Mouse (Mus musculus): ENCODE data around the gene Ppt2.

Ppt2 gene

DNA sequence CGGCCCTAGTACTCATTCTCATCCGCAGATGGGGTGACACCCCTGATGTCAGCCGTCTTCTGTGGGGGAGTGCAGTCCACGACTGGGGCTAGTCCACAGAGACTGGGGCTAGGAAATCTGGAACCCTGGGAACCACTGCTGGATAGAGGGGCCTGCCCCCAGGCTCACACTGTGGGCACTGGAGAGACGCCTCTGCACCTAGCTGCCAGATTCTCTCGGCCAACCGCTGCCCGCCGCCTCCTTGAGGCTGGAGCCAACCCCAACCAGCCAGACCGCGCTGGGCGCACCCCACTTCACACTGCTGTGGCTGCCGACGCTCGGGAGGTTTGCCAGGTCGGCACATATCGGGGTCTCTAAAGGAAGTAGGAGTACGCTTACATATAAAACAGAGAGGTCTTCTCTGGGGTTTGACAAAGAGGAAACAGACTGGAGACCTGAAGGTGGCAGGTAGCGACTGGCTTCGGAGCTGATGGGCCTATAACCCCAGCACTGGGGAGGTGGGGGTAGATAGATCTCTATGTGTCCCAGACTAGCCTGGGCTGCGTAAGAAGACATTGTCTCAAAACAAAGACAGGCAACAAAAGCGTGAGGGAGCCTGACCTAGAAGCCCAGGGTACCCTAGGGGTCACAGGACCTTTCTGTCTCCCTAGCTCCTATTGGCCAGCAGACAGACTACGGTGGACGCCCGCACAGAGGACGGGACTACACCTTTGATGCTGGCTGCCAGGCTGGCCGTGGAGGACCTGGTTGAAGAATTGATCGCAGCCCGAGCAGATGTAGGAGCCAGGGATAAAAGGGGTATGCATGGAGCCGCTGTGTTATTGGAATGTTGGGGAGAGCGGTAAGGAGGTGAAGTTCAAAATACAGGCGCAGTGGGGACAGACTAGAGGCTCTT, 42.2 kb downstream of the Ppt2 start:
- DNase-seq: no peak

DNA sequence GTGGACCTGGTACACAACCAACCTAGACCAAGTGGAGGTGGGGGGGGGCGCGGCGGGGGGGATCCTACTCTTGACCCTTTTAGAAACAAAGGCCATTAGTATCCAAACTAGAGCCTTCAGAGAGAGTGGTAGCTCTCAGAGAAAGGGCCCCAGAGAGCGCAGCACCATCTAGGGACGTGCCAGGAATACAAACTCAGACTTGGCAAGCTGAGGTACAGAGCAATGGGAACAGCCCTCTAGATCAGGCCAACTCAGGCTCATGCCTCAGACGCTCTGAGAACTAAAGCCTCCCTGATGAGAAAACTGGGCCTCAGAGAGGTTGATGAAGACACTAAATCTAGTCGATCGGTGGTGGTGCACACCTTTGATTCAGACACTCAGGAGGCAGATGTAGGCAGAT, 43.2 kb downstream of the Ppt2 start:
- no peak for DNase-seq

DNA sequence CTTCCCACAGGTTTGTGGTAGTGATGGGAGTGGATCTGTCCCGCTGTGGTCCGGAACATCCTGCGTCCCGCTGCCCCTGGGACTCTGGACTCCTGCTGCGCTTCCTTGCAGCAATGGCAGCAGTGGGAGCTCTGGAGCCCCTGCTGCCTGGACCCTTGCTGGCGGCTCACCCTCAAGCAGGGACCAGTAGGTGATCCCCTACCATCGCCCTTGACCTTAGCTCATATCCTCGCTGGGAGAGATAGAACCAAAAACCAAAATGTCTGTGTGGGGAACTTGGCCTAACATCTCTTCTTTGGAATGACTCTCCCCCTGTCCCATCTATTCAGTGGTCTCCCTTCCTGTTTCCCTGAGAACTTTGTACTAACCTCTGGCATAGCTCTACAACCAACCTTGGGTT, 44.5 kb downstream of the Ppt2 start:
- DNase-seq: no peak

DNA sequence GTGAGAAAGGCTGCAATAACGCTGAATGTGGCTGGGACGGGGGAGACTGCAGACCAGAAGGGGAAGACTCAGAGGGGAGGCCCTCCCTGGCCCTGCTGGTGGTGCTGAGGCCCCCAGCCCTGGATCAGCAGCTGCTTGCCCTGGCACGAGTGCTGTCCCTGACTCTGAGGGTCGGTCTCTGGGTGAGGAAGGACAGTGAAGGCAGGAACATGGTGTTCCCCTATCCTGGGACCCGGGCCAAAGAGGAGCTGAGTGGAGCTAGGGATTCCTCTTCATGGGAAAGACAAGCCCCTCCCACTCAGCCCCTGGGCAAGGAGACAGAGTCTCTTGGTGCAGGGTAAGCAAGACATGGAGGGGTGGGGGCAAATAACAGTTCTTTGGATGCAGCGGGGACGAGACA, 44.9 kb downstream of the Ppt2 start:
- no peak for DNase-seq

DNA sequence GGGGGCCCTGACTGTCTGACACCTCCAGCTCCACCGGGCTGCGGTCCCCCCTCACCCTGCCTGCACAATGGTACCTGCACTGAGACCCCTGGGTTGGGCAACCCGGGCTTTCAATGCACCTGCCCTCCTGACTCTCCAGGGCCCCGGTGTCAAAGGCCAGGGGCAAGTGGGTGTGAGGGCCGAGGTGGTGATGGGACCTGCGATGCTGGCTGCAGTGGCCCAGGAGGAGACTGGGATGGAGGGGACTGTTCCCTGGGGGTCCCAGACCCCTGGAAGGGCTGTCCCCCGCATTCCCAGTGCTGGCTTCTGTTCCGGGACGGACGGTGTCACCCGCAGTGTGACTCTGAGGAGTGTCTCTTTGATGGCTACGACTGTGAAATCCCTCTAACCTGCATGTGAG, 45.8 kb downstream of the Ppt2 start:
- no peak for DNase-seq

DNA sequence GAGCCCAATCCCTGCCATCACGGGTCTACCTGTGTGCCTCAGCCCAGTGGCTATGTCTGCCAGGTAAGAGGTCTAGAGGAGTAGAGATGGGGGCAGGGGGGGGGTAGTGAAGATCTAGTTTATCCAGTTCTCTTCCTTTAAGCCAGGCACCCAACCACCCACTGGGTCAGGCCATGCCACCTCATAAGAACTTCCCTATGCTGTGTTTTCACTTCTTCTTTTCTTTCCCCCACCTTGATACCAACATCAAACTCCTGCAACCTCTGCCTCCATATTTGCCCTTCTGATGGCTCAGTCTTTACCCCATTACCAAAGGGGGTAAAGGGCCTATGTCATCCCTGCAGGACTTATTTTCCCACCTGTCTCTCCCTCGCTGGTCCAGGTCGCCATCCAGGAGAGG, 50.2 kb downstream of the Ppt2 start:
- no peak for DNase-seq

DNA sequence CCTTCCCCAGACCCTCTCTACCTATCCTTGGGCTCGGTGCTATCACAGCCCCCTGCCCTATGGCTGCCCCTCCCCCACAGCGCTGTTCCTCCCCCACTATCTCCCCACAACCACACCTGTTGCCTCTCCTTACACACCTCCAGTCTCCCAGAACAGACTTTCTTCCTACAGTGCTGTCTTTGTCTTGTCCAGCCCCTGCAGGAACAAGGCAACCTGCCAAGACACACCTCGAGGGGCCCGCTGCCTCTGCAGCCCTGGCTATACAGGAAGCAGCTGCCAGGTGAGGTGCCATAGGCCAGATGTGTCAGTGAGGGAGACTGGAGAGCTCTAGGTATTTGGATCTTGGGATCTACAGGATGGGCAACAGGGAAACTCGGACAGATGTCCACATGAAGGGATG, 51.7 kb downstream of the Ppt2 start:
- no peak for DNase-seq

DNA sequence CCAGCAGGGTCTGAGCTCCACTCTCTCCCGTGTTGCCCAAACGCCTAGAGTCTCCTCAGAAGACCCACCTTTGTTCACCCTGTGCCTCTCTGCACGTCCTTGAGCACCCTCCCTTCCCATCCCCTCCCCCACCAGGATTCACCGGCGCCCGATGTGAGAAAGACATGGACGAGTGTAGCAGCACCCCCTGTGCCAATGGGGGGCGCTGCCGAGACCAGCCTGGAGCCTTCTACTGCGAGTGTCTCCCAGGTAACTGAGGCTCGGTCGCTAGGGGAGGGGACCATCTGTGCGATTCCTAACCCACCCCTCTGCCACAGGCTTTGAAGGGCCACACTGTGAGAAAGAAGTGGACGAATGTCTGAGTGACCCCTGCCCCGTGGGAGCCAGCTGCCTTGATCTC, 55.9 kb downstream of the Ppt2 start:
- no peak for DNase-seq

DNA sequence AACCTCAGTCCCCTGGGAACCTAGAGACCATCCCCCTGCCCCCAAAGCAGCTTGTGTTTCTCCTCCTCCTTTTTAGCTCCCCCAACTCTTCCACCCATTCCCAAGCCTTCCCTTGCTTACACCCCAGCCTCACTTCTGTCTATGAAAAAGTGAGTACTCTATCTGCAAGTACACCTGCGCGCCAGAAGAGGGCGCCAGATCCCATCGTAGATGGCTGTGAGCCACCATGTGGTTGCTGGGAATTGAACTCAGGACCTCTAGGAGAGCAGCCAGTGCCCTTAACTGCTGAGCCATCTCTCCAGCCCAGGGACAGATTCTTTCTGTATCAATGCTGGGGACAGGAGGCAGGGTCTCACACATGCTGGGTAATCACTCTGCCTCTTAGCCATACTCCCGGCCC, 56.4 kb downstream of the Ppt2 start:
- DNase-seq: no peak

DNA sequence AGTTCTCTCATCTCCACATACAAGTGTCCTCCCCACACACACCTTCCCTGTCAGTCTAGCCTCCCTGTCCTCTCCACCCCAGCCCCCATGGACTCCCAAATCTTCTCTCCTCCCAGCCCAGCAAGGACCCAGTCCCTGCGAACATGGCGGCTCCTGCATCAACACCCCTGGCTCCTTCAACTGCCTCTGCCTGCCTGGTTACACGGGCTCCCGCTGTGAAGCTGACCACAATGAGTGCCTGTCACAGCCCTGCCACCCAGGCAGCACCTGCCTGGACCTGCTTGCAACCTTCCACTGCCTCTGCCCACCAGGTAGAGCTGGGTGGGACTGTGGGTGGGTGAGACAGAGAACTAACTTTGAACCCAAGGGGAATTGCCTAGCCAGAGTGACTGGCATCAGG, 58.4 kb downstream of the Ppt2 start:
- DNase-seq: no peak

DNA sequence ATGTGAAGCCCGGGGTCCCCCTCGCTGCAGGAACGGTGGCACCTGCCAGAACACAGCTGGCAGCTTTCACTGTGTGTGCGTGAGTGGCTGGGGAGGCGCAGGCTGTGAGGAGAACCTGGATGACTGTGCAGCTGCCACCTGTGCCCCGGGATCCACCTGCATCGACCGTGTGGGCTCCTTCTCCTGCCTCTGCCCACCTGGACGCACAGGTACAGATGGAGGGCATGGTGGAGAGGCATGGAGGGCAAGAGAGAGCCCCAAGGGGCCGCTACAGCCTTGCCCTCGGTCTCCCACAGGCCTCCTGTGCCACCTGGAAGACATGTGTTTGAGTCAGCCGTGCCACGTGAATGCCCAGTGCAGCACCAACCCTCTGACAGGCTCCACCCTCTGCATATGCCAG, 59.9 kb downstream of the Ppt2 start:
- no peak for DNase-seq

DNA sequence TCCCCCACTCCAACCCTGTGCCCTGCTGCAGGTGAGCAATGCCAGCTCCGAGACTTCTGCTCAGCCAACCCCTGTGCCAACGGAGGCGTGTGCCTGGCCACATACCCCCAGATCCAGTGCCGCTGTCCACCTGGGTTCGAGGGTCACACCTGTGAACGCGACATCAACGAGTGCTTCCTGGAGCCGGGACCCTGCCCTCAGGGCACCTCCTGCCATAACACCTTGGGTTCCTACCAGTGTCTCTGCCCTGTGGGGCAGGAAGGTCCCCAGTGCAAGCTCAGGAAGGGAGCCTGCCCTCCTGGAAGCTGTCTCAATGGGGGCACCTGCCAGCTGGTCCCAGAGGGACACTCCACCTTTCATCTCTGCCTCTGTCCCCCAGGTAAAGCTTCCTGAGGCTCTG, 61.0 kb downstream of the Ppt2 start:
- no peak for DNase-seq
